Comparison of ENCODE assay signal across 8 mouse cellular contexts in genomic region chr11:86920111-86921080, GRCm38 (mm10).
DNase-seq lines count a peak whose midpoint lies in the region; ATAC-seq and TF ChIP-seq lines count a peak whose summit lies in the region.

No protein-coding gene starts in this region.

- H3K27ac ChIP-seq in left cerebral cortex, adult 2 months, result peak overlapping the region; percentile 71
- H3K27ac ChIP-seq in lung, postnatal 0 days (ENCODE audit: low read length), result no peak overlapping the region

- no peak overlapping the region for H3K4me2 ChIP-seq in lung, postnatal 0 days (replicated peaks; ENCODE audit: low read depth, low read length)

- 52% methylated on average over 20 of the region's 20 CpGs for WGBS in lung, postnatal 0 days

- no peak for TF ChIP-seq CTCF in left cerebral cortex, adult 2 months (IDR thresholded peaks at IDR 0.05)
- no peak for TF ChIP-seq CTCF in lung, postnatal 0 days (IDR thresholded peaks at IDR 0.05)

- no peaks in the 10 kb centered on the region for H3K36me3 ChIP-seq in lung, postnatal 0 days (ENCODE audit: insufficient read depth, low read length)

- H3K9ac ChIP-seq in lung, postnatal 0 days (replicated peaks; ENCODE audit: low read depth), result no peak overlapping the region

- H3K4me1 ChIP-seq in lung, postnatal 0 days (ENCODE audit: insufficient read depth, low read depth, low read length), result no peaks in the 10 kb centered on the region

- DNase-seq in left cerebral cortex, adult 2 months (ENCODE audit: extremely low spot score in 1 of 2, low spot score in 2 of 2), result peak; percentile 31 to 41
- no peak for DNase-seq in left cerebral cortex, adult 11 months (ENCODE audit: low spot score)
- peak; percentile 67 to 70 for DNase-seq in cerebellum, adult 18-20 months
- DNase-seq in kidney, adult 18-20 months, result peak; percentile 28
- DNase-seq in lung, postnatal 0 days (ENCODE audit: low spot score), result peak; percentile 40
- peak; percentile 65 for DNase-seq in telencephalon, adult 2 months (ENCODE audit: low read depth, low spot score)
- DNase-seq in testis, postnatal 14 days (ENCODE audit: low spot score), result no peak

- peak; percentile 36 for ATAC-seq in granulocyte monocyte progenitor cell, adult 5-6 weeks (replicated peaks; ENCODE audit: poor library complexity, severe bottlenecking)
- ATAC-seq in lung, postnatal 0 days, result peak; percentile 50

- TF ChIP-seq EP300 in lung, postnatal 0 days (IDR thresholded peaks at IDR 0.05), result no peak

- no peak overlapping the region for H3K4me3 ChIP-seq in left cerebral cortex, adult 2 months
- H3K4me3 ChIP-seq in lung, postnatal 0 days (ENCODE audit: low read depth, low read length), result no peak overlapping the region

- no peaks in the 10 kb centered on the region for H3K27me3 ChIP-seq in lung, postnatal 0 days (replicated peaks; ENCODE audit: insufficient read depth, low read length)

- H3K9me3 ChIP-seq in lung, postnatal 0 days (ENCODE audit: low read length), result no peaks in the 10 kb centered on the region

- intact Hi-C loops in left cerebral cortex, adult 2 months (cut with DNase I), result no loop called here

Comparison
In these comparisons a context has a peak if more than half of its experiments do, and no peak if none do; other contexts are left out.
1. DNase-seq: peak in left cerebral cortex, adult 2 months (2 of 2), cerebellum, adult 18-20 months (2 of 2), kidney, adult 18-20 months (single experiment), lung, postnatal 0 days (single experiment) and telencephalon, adult 2 months (single experiment); none in left cerebral cortex, adult 11 months (single experiment) and testis, postnatal 14 days (single experiment).